Mouse (Mus musculus) midbrain, embryonic 12.5 days (tissue): ENCODE data around the gene Eloa. TPM values are rescaled to one million over a fixed set of nuclear protein-coding genes. Genes with fewer than 3 reads are reported as not detected.
A peak's percentile ranks its signal among the peaks of the same experiment; 100 is the strongest.
"Not testable (repeated sequence)": the region's sequence is repeated elsewhere in the genome, so short reads cannot be mapped to it uniquely, and the experiment has no call there.

Source experiments
- ATAC-seq: fragments of 200-750 bp; cut with Nextera tagmentation; 2 replicates; pipeline ENCODE4 v1.8.0; 2017; ENCODE audit warnings: low read depth, moderate TSS enrichment, moderate library complexity; ENCODE audit not compliant: low FRiP score
- H3K27ac ChIP-seq: fragments of 300-500 bp; sonication (generic); replicated peaks from 2 replicates; pipeline ENCODE4 v1.5.1; 2016; ENCODE audit warnings: mild to moderate bottlenecking
- H3K27me3 ChIP-seq: fragments of 300-500 bp; sonication (generic); 2 replicates; pipeline ENCODE4 v1.6.1; 2016; ENCODE audit warnings: mild to moderate bottlenecking
- H3K36me3 ChIP-seq: fragments of 300-500 bp; sonication (generic); 2 replicates; pipeline ENCODE4 v1.6.1; 2016
- H3K4me1 ChIP-seq: fragments of 300-500 bp; sonication (generic); 2 replicates; pipeline ENCODE4 v1.6.1; 2016
- H3K4me2 ChIP-seq: fragments of 300-500 bp; sonication (generic); replicated peaks from 2 replicates; pipeline ENCODE4 v1.6.1; 2016; ENCODE audit warnings: mild to moderate bottlenecking, moderate library complexity
- H3K4me3 ChIP-seq: fragments of 300-500 bp; sonication (generic); 2 replicates; pipeline ENCODE4 v1.5.1; 2016; ENCODE audit warnings: mild to moderate bottlenecking
- H3K9ac ChIP-seq: fragments of 300-500 bp; sonication (generic); replicated peaks from 2 replicates; pipeline ENCODE4 v1.6.1; 2016; ENCODE audit warnings: mild to moderate bottlenecking, moderate library complexity
- H3K9me3 ChIP-seq: fragments of 300-500 bp; sonication (generic); 2 replicates; pipeline ENCODE4 v1.6.1; 2016; ENCODE audit warnings: mild to moderate bottlenecking
- WGBS: fragments of 180-500 bp; shearing (Covaris S2); methylation state at CpG from one replicate; pipeline ENCODE4 v1.1.7; 2016; 5-methylcytosine and 5-hydroxymethylcytosine counted together
- polyA plus RNA-seq: library from polyadenylated mRNA; unstranded; fragments of >200 nt; fragmentation: Nextera tagmentation; extraction: Ambion mirVana; gene quantifications from 2 replicates; pipeline ENCODE4 v1.2.1, GENCODE M21; 2016

Eloa gene
- polyA plus RNA-seq = 34.2 and 36.1 TPM in 2 replicates

- Histone ChIP-seq H3K27ac (peak within 1 kb of the TSS; percentile 86), H3K4me2 (peak within 1 kb of the TSS; percentile 96), H3K4me3 (peak within 1 kb of the TSS; percentile 99), H3K27me3 (no peaks in the 10 kb centered on the region), H3K9me3 (no peaks in the 10 kb centered on the region), H3K4me1 (peaks cover 16% of the 10 kb centered on the region), H3K36me3 (no peaks in the 10 kb centered on the region), H3K9ac (peak within 1 kb of the TSS; percentile 99)
- ATAC-seq = peak; percentile 97
- WGBS = under 1% methylated on average over 48 of the region's 48 CpGs
These were observed at the start of gene Eloa for GRCm38 (mm10) chr4:136021549-136022047. Gene Eloa, minus strand, starts transcription at chr4:136021763.

DNA sequence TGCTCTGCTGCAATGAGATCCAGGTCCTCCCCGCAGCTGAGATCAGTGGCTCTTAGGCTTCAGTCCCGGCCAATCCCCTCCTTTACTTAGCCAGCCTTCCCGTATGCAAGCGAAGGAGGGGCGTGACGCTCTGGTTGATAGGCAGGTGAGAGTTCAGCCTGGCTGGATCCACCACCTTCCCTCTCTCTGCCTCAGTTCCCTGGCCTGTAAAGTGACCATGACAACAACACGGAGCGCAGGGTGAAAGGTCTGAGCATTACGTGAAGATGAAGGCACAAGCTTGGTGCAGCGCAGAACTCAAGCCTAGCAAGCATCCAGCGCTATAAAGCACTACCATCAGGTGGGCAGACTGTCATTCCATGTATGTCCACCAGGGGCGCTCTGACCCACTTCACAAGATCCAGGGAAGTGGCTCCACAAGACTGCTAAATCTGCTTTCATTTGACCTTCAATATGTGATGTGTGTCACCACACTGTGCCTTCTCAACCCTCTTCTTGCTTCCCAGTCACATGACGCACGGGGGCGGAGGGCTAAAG lies 49.7 kb upstream of the Eloa start:
- Histone ChIP-seq H3K27ac (no peak overlapping the region), H3K27me3 (peaks cover 17% of the 10 kb centered on the region), H3K9me3 (no peaks in the 10 kb centered on the region), H3K36me3 (no peaks in the 10 kb centered on the region), H3K9ac (no peak overlapping the region), H3K4me3 (no peak overlapping the region), H3K4me2 (0 out of 2 replicates have a peak overlapping the region, but pooled peaks have one; percentile 22), H3K4me1 (peaks cover 13% of the 10 kb centered on the region)
- WGBS = 2% methylated on average over 15 of the region's 15 CpGs
- ATAC-seq = no peak

- WGBS = 56% methylated on average over 6 of the region's 6 CpGs
- H3K27ac ChIP-seq = no peak overlapping the region
These were observed 49.0 kb upstream of the Eloa start for GRCm38 (mm10) chr4:136070592-136070991.

DNA sequence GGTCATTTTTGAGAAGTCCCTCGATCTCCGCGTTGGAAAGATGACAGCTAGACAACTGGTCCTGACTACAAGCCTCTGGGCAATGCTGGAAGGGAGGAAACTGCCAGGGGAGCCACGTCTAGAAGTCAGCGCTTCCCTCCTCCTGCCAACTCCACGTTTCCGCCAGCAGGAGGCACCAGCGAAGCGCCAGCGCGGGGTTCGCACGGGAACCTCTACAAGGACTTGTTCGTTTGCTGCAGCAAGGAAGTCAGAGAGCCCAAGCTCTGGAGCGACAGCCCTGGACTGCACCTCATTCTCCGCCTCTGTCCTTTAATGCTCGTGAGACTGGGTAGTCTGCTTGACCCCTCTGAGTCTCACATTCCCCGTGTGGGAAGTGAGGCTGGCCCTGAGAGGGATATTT lies 48.4 kb upstream of the Eloa start:
- Histone ChIP-seq H3K9me3 (no peaks in the 10 kb centered on the region), H3K9ac (no peak overlapping the region), H3K4me3 (no peak overlapping the region), H3K4me1 (peaks cover 13% of the 10 kb centered on the region), H3K4me2 (no peak overlapping the region), H3K36me3 (no peaks in the 10 kb centered on the region), H3K27ac (no peak overlapping the region), H3K27me3 (peaks cover 17% of the 10 kb centered on the region)
- peak; percentile 41; the same call in 1 of the 2 replicates for ATAC-seq
- 2% methylated on average over 18 of the region's 18 CpGs for WGBS

More at GRCm38 (mm10) chr4:136070592-136070991, 49.0 kb upstream of the Eloa start:
- Histone ChIP-seq H3K36me3 (no peaks in the 10 kb centered on the region), H3K9me3 (no peaks in the 10 kb centered on the region), H3K9ac (no peak overlapping the region), H3K27me3 (peaks cover 17% of the 10 kb centered on the region), H3K4me2 (no peak overlapping the region), H3K4me1 (peaks cover 13% of the 10 kb centered on the region), H3K4me3 (no peak overlapping the region)
- ATAC-seq = no peak

GRCm38 (mm10) chr4:136069313-136069712 lies 47.8 kb upstream of the Eloa start:
- Histone ChIP-seq H3K9ac (no peak overlapping the region), H3K4me2 (no peak overlapping the region), H3K9me3 (no peaks in the 10 kb centered on the region), H3K27ac (no peak overlapping the region), H3K4me1 (peaks cover 13% of the 10 kb centered on the region), H3K27me3 (peaks cover 17% of the 10 kb centered on the region), H3K36me3 (no peaks in the 10 kb centered on the region), H3K4me3 (no peak overlapping the region)
- 64% methylated on average over 4 of the region's 4 CpGs for WGBS
- no peak for ATAC-seq

GRCm38 (mm10) chr4:136063143-136063542 lies 41.6 kb upstream of the Eloa start:
- Histone ChIP-seq H3K27ac (no peak overlapping the region), H3K36me3 (no peaks in the 10 kb centered on the region), H3K9ac (no peak overlapping the region), H3K4me2 (no peak overlapping the region), H3K9me3 (no peaks in the 10 kb centered on the region), H3K4me3 (no peak overlapping the region), H3K27me3 (no peaks in the 10 kb centered on the region), H3K4me1 (no peaks in the 10 kb centered on the region)
- no peak for ATAC-seq
- WGBS = 94% methylated on average over 4 of the region's 4 CpGs

DNA sequence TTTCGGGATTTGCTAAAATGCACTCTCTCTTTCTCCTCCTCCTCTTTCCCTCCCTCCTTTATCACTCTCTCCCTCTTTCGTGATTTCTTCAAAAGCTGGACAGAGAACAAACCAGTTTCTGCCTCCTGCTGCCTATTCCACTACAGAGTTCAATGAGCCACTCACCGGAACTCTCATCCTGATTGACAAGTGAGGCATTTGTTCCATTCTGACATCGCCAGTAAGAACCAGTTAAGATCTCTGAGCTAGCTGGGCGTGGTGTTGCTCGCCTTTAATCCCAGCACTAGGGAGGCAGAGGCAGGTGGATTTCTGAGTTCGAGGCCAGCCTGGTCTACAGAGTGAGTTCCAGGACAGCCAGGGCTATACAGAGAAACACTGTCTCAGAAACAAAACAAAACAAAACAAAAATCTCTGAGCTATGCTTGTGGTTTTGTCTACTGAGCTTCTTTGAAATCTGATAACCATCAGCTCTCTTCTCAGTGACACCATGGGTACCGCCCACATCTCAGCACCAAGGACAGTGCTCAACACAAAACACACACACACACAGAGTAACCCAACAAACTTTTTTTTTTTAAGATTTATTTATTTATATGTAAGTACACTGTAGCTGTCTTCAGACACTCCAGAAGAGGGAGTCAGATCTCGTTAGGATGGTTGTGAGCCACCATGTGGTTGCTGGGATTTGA lies 38.4 kb upstream of the Eloa start:
- WGBS = 61% methylated on average over 9 of the region's 9 CpGs
- H3K27ac ChIP-seq, H3K36me3 ChIP-seq, H3K9me3 ChIP-seq, H3K27me3 ChIP-seq, H3K4me2 ChIP-seq, H3K9ac ChIP-seq, H3K4me1 ChIP-seq, H3K4me3 ChIP-seq, ATAC-seq: not testable (repeated sequence)

GRCm38 (mm10) chr4:136057916-136058315 lies 36.4 kb upstream of the Eloa start:
- Histone ChIP-seq H3K4me2 (no peak overlapping the region), H3K27ac (no peak overlapping the region), H3K36me3 (no peaks in the 10 kb centered on the region), H3K27me3 (no peaks in the 10 kb centered on the region), H3K9ac (no peak overlapping the region), H3K4me3 (no peak overlapping the region), H3K4me1 (no peaks in the 10 kb centered on the region), H3K9me3 (no peaks in the 10 kb centered on the region)
- WGBS = 89% methylated on average over 5 of the region's 5 CpGs
- ATAC-seq = no peak

DNA sequence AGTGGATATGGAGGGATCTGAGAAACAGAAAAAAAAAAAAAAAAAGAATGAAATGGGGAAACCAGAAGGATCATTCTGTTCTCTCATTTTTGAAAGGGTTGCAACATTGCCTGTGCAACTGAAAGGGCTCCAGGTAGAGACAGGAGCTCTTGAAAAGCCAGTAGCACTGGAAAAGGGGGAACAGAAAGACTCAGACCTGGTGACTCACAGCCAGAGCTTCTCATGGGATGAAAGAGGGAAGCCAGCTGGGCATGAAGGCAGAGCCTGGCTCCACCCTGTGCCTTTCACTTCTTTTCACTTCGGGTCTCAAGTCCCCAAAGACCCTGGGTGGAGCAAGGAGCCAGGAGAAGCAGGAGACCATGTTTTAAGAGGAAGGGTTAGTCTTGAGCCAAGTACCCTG lies 34.5 kb upstream of the Eloa start:
- H3K4me1 ChIP-seq = peaks cover 11% of the 10 kb centered on the region
- H3K36me3 ChIP-seq = peaks cover 10% of the 10 kb centered on the region
- no peak overlapping the region for H3K4me2 ChIP-seq
- H3K27ac ChIP-seq = no peak overlapping the region
- WGBS = 29% methylated on average over 1 of the region's 1 CpGs
- H3K9me3 ChIP-seq = no peaks in the 10 kb centered on the region
- H3K4me3 ChIP-seq = no peak overlapping the region
- H3K9ac ChIP-seq = no peak overlapping the region
- no peaks in the 10 kb centered on the region for H3K27me3 ChIP-seq
- ATAC-seq = no peak

- Histone ChIP-seq H3K4me3 (no peak overlapping the region), H3K4me2 (no peak overlapping the region), H3K27me3 (no peaks in the 10 kb centered on the region), H3K27ac (no peak overlapping the region), H3K36me3 (peaks cover 32% of the 10 kb centered on the region), H3K9me3 (no peaks in the 10 kb centered on the region), H3K9ac (no peak overlapping the region), H3K4me1 (peaks cover 17% of the 10 kb centered on the region)
- no peak for ATAC-seq
- 76% methylated on average over 5 of the region's 5 CpGs for WGBS
These were observed 32.3 kb upstream of the Eloa start for GRCm38 (mm10) chr4:136053843-136054242.

DNA sequence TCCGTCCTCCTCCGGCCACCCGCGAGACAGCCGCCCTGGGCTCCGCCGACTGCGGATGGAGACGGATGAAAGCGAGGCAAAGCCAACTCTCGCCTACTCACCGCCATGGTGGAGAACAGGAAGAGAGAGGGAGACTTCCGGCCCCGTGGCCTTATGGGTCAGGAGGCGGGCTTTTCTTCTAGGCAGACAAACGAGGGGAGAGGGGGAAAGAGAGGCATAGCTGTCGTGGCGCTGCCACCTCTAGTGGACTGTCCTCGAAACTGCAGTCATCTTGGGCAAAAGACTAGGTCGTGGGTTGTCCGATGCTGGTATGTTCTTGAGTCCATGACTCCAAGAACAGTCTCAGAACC lies 31.7 kb upstream of the Eloa start, which contains the start of gene Rpl11:
Rpl11 (minus strand) TSS at position 182 of the 350 bp plus-strand sequence.
- H3K9ac ChIP-seq = peak within 1 kb of the TSS; percentile 97
- ATAC-seq = peak; percentile 98

DNA sequence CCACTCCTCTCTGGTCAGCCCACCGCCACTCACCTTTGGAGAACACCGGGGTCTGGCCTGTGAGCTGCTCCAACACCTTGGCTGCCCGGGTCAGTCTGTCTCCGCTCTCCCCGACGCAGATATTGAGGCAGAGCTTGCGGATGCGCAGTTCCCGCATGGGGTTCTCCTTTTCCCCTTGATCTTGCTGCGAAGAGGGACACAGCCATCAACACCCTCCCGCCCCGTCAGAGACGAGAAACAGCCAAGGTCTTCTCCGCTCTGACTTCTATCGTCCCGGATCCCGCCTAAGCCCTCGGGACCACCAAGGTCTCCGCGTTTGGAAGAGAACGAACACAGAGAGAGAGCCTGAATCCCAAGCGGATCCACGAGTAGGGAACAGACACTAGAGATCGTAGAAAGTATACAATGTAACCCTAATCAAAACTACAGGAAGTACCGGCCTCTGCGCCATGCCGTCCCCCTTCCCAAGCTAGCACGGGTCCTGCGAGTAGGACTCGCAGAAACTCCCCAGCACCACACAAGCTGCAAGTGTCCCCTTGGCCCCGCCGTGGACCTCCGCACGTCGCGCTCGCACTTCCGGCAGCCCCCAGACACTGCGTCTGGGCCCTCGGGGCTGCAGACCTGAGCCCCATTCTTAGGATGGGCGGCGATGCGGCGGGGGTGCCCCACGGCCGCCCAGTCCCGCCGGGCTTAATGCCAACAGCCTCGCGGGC lies 31.1 kb upstream of the Eloa start:
- WGBS = under 1% methylated on average over 50 of the region's 50 CpGs

More for the DNA sequence above, 31.7 kb upstream of the Eloa start, which contains the start of gene Rpl11:
- peaks cover 38% of the 10 kb centered on the region for H3K36me3 ChIP-seq
- H3K9me3 ChIP-seq = no peaks in the 10 kb centered on the region
- H3K27ac ChIP-seq = peak within 1 kb of the TSS; percentile 94
- WGBS = 0% methylated on average over 21 of the region's 21 CpGs
- no peaks in the 10 kb centered on the region for H3K27me3 ChIP-seq
- peaks cover 17% of the 10 kb centered on the region for H3K4me1 ChIP-seq
- peak within 1 kb of the TSS; percentile 76 for H3K4me2 ChIP-seq
- peak within 1 kb of the TSS; percentile 85 for H3K4me3 ChIP-seq

More for the DNA sequence above, 31.1 kb upstream of the Eloa start:
- H3K9me3 ChIP-seq = no peaks in the 10 kb centered on the region
- H3K4me2 ChIP-seq = peak overlapping the region; percentile 76
- H3K9ac ChIP-seq = peak overlapping the region; percentile 97
- H3K36me3 ChIP-seq = peaks cover 43% of the 10 kb centered on the region
- peak overlapping the region; percentile 85 for H3K4me3 ChIP-seq
- H3K27me3 ChIP-seq = no peaks in the 10 kb centered on the region
- peak overlapping the region; percentile 94 for H3K27ac ChIP-seq
- peak; percentile 80 for ATAC-seq
- peaks cover 17% of the 10 kb centered on the region for H3K4me1 ChIP-seq
